Mouse (Mus musculus) erythroblast, adult 5-6 weeks (primary cell): ENCODE results near the gene Zfp68. TPM values are rescaled to one million over a fixed set of nuclear protein-coding genes. Genes with fewer than 3 reads are reported as not detected.
A peak's percentile ranks its signal among the peaks of the same experiment; 100 is the strongest.
"Not testable (repeated sequence)": the region's sequence is repeated elsewhere in the genome, so short reads cannot be mapped to it uniquely, and the experiment has no call there.

Experiments
- ATAC-seq: replicated peaks from 2 replicates; pipeline ENCODE4 v1.8.0; 2016; ENCODE audit warnings: moderate number of reproducible peaks, mild to moderate bottlenecking, moderate TSS enrichment, inconsistent platforms; ENCODE audit not compliant: poor library complexity, low FRiP score, severe bottlenecking
- total RNA-seq, 2 experiments: library from RNA; stranded (forward) in 1 of 2; stranded (reverse) in 1 of 2; fragments of 150-400 nt in 1 of 2; fragments of 200-764, 138-1000 nt in 1 of 2; gene quantifications; 2 replicates each; pipeline versions ENCODE4 v1.2.3 to v1.2.4; 2015 to 2017; ENCODE audit warnings: low replicate concordance in 2 of 2

Gene Zfp68
- 6.3 and 17.1 TPM in 2 replicates for total RNA-seq (2015; ENCODE audit: low replicate concordance)
- 14.3 and 20.9 TPM in 2 replicates for total RNA-seq (2017; ENCODE audit: low replicate concordance)

DNA sequence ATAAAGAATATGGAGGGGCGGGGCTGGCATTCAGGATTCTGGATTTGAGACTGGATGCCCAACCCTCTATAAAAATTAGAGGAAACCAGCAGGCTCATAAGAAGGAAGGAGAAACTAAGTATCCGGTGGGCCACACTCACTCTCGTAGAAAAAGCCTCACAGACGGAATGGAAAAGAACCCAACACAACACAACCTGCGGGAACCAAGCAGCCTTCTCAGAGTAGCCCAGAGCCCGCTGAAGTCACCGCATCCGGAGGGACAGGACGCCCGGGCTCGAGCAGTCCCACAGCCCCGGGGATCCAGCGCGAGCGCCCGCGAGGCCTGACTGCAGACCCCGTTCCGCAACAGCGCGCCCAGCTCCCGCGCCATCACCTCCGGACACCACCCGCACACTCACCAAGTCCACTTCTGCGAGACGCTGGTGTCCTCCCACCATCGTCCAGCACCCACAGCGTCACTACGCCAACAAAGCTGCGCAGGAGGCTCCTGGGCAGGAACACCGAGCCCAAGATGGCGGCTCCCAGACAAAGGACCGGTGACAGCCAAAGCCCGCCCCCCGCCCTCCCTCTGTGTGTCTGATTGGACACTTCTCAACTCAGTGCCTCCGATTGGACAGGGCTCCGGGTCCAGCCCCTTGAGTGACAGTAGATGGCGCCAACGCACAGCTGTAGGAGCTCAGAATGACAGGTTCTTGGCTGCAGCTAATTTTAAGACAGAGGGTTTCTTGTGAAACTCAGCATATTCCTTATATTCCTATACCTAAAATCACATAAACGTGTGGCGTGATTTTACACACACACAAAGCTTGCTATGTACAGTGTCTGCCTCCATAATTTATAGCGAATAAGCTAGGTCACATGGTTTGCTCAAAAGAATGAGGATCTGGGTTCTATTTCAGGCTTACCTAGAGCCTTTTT lies at the start of gene Zfp68:
Zfp68 (minus strand) TSS at position 551 of the 918 bp plus-strand sequence.
- peak; percentile 91 for ATAC-seq

DNA sequence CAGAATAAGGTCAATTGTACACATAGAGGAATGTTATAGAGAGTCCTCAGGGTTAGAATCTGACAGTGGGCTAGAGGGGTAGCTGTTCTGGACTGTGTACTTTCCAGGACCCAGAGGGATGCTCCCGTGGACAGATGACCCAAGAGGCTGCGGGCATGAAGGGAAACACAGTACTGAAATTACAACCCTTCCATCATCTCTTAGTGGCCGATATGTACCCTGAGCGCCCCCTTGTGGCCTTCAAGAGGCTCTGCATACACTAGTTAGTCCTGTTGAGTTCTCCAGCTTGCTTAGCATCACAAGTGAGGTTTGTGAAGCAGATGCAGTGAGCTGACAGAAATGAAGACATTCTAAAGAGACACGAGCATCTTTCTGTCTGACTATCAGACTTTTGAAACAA lies 39.4 kb upstream of the Zfp68 start:
- peak; percentile 94 for ATAC-seq

DNA sequence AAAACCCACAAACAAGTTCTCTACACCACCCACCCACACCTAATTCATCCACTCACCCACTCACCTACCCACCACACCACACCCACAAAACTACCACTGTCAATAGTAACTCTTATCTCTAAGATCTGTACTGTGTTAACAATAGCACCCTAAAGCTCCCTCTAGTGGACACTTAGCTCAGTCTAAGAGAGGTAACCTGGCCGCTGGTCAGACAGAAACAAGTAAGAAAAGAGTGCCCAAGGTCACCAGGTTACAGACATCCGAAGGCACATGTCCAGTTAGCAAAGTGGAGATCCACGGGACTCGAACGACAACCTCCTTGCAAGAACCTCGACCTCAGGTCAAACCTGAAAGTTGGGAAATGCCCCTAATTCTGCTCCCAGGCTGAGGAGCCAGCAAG lies 38.3 kb upstream of the Zfp68 start:
- ATAC-seq: 0 out of 2 replicates have a peak, but pooled peaks have one; percentile 20

DNA sequence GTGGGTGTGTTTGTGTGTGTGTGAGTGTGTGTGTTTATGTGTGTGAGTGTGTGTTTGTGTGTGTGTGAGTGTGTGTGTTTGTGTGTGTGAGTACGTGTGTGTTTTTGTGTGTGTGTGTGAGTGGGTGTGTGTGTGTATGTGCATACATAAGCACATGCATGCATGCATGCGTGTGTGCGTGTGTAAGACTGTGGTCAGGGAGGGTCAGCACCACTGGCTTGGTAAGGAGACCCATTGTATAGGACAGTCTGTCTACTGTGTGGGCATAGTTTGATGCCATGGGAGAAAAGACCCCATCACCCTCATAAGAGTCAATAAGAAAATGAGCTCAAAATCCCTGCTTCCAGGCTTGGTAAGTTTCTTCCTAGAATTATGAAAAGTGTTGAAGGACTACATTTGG lies 37.8 kb upstream of the Zfp68 start:
- ATAC-seq: 0 out of 2 replicates have a peak, but pooled peaks have one; percentile 33

DNA sequence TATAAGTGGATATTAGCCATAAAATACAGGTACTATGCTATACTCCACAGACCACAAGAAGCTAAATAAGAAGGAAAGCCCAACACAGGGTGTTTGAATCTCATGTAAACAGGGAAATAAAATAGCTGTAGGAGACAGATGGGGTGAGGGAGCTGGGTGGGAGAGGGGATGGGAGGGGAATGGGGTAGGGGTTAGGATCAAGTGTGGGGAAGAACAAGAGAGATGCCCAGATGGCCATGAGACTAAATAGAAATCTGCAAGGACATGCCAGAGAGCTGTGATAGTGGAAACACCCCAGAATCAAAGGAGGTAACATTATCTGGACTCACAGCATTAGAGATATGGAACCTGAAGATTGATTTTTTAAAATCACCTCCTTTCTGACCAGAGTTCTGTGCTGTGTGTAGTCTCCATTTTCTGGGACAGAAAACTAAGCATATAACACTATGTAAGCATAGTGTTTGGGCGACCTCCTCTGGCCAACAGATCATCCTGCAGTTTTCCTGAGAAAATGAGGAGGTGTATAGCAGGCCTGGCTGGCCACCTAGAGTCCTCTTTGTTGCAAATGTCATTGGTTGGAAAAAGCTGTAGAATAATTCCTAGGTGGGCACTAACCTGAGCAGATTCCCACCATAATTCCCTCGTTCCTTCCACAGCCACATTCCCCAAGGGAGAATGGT lies 37.1 kb upstream of the Zfp68 start:
- 0 out of 2 replicates have a peak, but pooled peaks have one; percentile 44 for ATAC-seq

DNA sequence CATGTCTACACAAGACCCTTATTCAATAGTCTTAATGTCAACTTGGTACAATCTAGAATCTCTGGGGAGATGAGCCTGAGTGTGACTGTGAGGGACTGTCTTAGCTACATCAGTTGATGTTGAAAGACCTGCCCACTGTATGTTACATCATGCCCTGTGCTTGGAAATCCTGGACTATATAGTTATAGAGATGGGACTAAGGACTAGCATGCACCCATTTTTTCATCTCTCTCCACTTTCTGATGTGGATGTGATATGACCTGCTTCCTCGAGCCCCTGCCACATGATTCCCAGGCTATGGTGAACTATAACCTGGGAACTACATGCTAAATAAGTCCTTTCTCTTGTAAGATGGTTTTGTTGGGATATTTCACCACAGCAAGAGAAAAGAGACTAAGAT lies 33.4 kb upstream of the Zfp68 start:
- no peak for ATAC-seq

DNA sequence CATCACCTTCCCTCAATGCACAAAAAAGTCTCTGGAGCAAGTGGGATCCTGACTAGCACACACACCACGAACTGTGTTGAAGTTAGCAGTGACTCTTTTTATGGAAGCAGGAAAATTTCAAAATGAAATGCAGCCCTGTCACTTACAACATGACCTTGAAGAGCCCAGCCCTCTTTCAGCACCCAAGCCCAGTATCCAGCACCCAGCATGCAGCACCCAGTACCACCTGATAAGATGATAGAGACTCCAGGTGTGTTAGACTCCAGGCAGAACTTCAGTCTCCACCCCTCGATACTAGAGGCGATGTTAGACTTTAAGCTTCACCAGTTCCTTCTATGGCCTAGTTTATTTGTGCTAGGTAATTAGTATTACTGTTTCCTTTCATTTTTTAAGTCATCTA lies 22.2 kb upstream of the Zfp68 start:
- ATAC-seq: no peak

DNA sequence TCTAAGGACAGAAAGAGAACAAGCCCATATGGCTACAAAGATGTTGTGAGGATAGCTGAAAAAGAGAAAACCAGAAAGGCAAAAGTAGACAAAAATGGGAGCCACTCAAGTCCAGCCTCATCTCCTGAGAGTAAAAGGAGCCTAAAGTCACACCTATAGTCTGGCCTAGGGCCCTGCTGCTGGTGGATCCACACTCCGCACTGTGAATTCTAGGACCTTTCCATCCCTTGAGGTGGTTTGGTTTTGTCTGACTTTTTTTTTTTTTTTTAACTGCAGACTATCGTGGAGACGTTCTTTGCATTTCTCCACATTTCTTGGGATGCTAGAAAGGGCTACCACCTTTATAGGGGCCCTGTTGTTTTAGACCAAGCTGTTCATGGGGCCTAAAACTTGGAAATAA lies 21.5 kb upstream of the Zfp68 start:
- no peak for ATAC-seq

DNA sequence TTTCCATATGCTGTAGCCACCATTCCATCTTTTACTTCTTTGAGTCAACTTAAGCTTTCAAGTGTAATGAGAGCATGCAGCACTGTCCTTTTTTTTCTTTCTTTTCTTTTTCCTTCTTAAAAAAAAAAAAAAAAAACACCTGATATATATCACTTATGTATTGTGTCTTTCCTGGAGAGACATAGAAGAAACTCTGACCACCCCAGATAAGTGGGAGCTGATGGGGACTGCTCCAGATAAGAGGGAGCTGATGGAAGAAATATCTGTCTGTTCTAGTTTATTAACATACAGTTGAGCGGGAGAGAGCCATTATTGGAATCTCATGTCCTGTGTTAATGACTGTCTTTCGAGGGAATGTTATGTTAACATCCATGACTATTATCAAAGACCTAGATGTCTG lies 16.9 kb upstream of the Zfp68 start:
- no peak for ATAC-seq

DNA sequence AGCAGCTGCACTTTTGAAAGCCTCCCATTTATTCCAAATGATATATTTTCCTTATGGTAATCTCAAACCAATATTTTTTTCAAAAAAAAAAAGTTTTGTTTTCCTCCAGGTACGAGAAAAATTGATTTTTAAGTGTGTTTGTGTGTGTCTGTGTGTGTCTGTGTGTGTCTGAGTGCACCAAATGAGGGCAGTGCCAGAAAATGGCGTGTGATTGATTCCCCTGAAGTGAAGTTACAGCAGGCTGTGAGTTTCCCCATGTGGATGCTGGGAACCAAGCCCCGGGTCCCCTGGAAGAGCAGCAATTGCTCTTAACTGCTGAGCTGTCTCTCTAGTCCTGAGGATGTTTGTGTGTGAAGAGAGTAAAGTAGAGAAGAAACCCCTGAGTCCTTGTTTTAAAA lies 3.9 kb upstream of the Zfp68 start:
- ATAC-seq: no peak

DNA sequence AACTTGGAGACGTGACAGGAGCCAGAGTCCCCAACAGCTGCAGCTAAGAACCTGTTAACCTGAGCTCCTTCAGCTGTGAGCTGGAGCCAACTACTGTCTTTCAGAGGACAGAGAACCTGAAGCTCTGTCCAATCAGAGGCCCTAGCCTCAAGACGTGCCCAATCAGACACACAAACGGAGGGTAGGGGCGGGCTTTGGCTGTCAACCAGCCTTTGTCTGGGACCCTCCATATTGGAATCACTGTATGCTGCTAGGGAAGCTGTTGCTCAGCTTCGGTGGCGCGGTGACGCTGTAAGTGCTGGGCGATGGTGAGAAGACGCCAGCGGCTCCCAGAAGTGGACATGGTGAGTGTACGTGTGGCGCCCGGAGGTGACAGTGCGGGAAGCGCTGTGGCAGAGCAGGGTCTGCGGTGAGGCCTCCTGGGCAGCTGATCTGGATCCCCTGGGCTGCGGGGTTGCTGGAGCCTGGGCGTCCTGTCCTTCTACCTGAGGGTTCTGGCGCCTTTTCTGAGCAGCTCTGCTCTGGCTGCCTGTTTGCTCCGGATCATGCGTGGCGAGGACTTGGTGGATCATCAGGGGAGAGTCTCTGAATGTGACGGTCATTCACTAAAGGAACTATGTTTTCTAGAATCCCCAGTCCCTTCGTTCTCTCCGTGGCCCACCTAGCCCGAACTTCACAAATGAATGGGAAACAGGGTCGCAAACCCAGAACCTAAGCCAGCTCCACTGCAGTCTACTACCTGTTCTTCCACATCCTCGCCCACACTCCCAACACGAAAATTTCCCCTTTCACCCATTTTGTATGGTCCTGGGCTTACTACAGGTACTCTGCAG lies 3.3 kb upstream of the Zfp68 start, which contains the start of gene A430033K04Rik:
A430033K04Rik (plus strand) TSS at position 215 of the 833 bp plus-strand sequence.
- ATAC-seq: peak; percentile 84

DNA sequence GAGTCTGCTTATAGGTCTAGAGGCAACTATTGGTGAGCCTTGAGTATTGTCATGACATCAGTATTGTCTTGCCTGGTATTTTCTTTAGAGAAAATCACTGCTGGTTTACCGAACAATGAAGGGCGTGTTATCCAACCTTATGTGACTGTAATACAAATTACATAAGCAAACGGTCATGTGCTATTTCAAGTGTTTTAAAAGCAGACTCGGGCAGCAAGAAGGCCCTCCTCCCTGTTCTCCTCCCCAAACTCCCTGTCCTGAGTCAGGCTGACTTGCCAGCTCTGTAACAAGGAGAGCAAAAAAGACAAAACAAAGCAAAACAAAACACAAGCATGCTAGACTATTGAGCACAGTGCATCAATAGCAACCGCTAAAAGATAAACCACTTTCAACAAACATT lies 1.3 kb upstream of the Zfp68 start:
- no peak for ATAC-seq

DNA sequence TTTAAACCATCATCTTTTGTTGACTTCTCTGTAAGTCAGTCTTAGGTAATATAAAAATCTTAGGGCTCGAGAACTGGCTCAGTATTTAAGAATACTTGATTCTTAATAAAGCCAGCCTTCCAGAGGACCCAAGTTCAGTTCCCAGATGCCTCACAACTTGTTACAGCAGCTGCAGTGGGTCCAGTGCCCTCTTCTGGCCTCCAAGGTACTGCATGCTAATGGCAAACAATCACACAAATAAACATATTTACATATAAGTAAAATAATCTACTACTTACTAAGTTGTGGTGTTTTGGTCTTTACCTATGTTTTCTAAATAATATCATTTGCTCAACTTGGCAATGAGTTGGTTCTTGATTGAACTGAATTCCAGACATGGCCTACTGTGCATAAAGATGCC lies 1.2 kb downstream of the Zfp68 start:
- no peak for ATAC-seq

DNA sequence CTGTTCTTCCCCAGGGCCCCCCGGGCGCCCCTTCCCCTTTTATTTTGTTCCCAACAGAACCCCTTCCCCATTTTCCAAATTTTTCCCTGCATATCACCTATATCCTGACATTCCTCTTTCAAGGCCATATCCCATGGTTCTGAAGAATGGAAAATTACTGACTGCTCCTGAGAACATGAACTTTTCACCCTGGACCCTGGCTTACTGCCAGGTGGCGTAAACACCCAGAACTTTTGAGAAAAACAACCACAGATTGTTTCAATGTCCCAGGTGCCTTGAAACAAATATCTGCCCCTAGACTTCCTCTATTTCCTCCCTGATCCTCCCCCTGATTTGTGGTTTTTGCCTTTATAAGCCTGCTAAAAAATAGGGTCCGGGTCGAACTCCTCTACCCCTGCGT lies 32.2 kb downstream of the Zfp68 start:
- ATAC-seq: no peak

DNA sequence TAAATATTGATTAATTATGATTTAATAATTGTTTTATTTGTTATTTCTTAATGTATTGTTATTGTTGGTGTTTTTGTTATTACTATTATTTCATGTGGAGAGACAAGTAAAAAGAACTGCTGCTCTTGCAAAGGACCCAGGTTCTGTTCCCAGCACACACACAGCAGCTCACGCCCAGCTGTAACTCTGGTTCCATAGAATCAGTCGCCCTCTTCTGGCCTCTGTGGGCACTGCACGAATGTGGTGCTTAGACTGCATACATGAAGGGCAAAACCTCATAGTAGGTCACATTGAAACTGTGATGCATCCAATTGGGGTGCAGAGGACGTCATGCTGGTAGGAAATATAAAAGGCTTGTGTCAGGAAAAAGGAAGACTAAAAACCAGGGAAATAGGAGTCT lies 47.9 kb downstream of the Zfp68 start:
- ATAC-seq: no peak

DNA sequence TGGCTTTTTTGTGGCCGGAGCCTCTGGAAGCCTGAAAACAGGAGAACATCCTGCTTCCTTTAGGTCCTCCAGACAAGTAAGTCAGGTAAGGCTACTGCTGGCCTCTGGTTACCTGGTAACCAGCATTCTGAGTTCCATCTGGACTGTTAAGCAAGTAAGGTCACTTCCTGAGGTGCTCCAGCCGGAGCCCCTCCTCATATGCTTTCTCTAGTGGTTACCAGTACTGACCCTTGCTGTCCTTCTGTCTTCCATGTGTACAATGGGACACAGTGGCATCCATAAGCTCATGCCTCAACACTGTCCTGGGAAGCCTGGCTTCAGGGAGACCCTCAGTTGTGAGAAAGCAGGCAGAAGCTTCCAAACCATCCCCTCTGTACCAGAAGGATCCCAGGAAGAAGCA lies 54.9 kb downstream of the Zfp68 start, which contains the start of gene 1700123K08Rik:
1700123K08Rik (minus strand) TSS at position 101 of the 400 bp plus-strand sequence.
- ATAC-seq: not testable (repeated sequence)
